Mouse (Mus musculus): ENCODE measurements at regions not wholly inside any gene's neighbourhood (a gene's known extent, or its start where the extent isn't known, plus 50 kb on each side); places are given as distances from the start of the nearest gene placed in this dataset.

- no peak for TF ChIP-seq CTCF (conservative IDR thresholded peaks at IDR 0.05; ENCODE audit: insufficient read depth, insufficient read length, low read depth, low read length)
- no peak for TF ChIP-seq POLR2A (IDR thresholded peaks at IDR 0.05; ENCODE audit: low read depth, low read length)
These were observed 597.4 kb upstream of the Sall1 start for GRCm38 (mm10) chr8:89641339-89641738.

Data from kidney, adult 2 months (tissue).